Mouse (Mus musculus): ENCODE data around the gene Rangap1.

Rangap1 gene

GRCm38 (mm10) chr15:81697175-81697574 lies 48.2 kb downstream of the Rangap1 start, which contains the start of gene Chadl:
Chadl (minus strand) TSS chr15:81697287.
- no peak for DNase-seq (ENCODE audit: low spot score in 2 of 2)

- DNase-seq (ENCODE audit: low spot score in 2 of 2), result no peak
Observed at GRCm38 (mm10) chr15:81694891-81695290, 50.4 kb downstream of the Rangap1 start.

GRCm38 (mm10) chr15:81693967-81694881 lies 51.1 kb downstream of the Rangap1 start:
- peak; percentile 83 to 86 for DNase-seq (ENCODE audit: low spot score in 2 of 2)

- no peak for DNase-seq (ENCODE audit: low spot score in 2 of 2)
Observed at GRCm38 (mm10) chr15:81693366-81693966, 51.9 kb downstream of the Rangap1 start.

GRCm38 (mm10) chr15:81680301-81680805 lies 65.0 kb downstream of the Rangap1 start:
- no peak for DNase-seq (ENCODE audit: low spot score in 2 of 2)

GRCm38 (mm10) chr15:81676637-81677036 lies 68.7 kb downstream of the Rangap1 start:
- no peak for DNase-seq (ENCODE audit: low spot score in 2 of 2)

- DNase-seq (ENCODE audit: low spot score in 2 of 2), result no peak
Observed at GRCm38 (mm10) chr15:81670231-81670640, 75.1 kb downstream of the Rangap1 start.

- no peak for DNase-seq (ENCODE audit: low spot score in 2 of 2)
Observed at GRCm38 (mm10) chr15:81666957-81667356, 78.4 kb downstream of the Rangap1 start.

GRCm38 (mm10) chr15:81663697-81664561 lies 81.4 kb downstream of the Rangap1 start, which contains the start of gene L3mbtl2:
L3mbtl2 (plus strand) TSS chr15:81663889.
- peak; percentile 91 to 94 for DNase-seq (ENCODE audit: low spot score in 2 of 2)

- DNase-seq (ENCODE audit: low spot score in 2 of 2), result no peak
Observed at GRCm38 (mm10) chr15:81663281-81663680, 82.0 kb downstream of the Rangap1 start.

- DNase-seq (ENCODE audit: low spot score in 2 of 2), result no peak
Observed at GRCm38 (mm10) chr15:81661701-81662100, 83.6 kb downstream of the Rangap1 start.
